Mouse (Mus musculus): ENCODE measurements around the gene Rasal2.

Gene Rasal2

GRCm38 (mm10) chr1:157412454-157413369, at the start of gene Rasal2:
TSS of gene Rasal2 (minus strand) at chr1:157412595.
- DNase-seq: peak; percentile 96

GRCm38 (mm10) chr1:157461276-157461675, 48.9 kb upstream of the Rasal2 start:
- no peak for DNase-seq

DNA sequence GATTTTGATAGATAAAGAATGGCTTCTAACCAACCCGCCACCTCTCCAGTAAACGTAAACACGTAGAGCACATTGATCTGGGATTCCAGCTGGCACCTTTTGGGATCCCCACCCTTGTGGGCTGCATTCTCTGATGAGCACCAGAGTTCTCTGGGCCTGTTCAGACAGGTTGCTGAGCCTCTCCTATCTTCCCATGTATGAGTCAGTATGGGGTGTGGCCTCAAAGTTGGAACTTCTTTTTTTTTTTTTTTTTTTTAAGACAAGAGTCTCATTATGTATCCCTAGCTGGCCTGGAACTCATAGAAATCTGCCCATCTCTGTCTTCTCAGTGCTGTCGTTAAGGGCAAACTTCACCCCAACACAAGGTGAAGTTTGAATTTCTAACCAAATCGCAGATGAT, 47.5 kb upstream of the Rasal2 start:
- DNase-seq: no peak

- DNase-seq: peak; percentile 12
These were observed 46.2 kb upstream of the Rasal2 start, which contains the start of gene Cryzl2 for GRCm38 (mm10) chr1:157458421-157459208. TSS of gene Cryzl2 (plus strand) at chr1:157458577.

- DNase-seq: no peak
These were observed 45.4 kb upstream of the Rasal2 start for GRCm38 (mm10) chr1:157457789-157458188.

DNA sequence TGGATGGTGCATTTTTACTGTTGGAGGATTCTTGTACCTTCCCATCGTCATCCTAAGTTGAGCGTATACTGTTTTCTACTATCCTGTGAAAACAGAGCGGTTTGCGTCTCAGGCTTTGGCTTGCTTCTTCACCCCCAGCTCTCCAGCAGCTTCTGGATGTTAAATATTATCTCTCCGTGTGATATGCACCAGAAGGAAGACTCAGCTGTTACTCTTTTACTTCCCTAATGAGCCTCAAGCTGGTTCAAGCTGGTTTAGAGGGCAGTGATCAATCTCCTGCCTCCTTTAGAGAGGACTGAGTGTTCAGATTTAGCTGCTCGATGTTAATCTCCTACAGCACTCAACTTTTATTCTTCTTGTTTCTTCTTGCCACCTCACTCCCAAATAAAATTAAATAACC, 42.5 kb upstream of the Rasal2 start:
- DNase-seq: no peak

GRCm38 (mm10) chr1:157452759-157453549, 40.6 kb upstream of the Rasal2 start:
- DNase-seq: no peak

GRCm38 (mm10) chr1:157452284-157452683, 39.9 kb upstream of the Rasal2 start:
- no peak for DNase-seq

DNA sequence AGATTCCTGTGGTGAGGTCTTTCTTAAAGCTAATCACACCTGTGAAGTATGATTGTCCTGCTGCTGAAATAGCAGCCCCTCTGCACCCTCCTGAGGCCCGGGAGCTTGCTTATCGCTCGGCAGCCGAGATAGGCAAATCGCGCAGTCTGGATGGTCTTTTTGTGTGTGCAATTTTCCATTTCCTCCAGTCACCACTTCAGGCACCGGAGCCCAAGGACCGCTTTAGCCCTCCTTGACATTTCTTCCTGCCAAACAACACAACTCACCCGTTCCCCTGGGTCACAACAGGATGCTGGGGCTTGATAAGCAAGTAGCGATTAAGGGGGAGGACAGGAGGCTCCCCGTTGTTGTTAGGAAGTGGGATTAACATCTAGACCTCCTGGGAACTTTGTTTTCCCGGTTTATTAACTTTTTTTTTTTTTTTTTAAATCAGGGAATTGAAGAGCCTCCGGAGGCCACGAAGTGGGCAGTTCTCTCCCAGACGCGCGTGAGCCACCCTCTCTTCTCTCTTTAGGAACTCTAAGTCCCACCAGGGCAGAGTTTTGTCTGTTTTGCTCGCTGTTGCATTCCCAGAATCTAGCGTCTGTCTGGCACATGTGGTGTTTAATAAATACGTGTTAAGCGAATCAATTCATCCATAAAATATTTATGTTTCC, 37.7 kb upstream of the Rasal2 start:
- no peak for DNase-seq

GRCm38 (mm10) chr1:157449532-157449931, 37.1 kb upstream of the Rasal2 start:
- no peak for DNase-seq

DNA sequence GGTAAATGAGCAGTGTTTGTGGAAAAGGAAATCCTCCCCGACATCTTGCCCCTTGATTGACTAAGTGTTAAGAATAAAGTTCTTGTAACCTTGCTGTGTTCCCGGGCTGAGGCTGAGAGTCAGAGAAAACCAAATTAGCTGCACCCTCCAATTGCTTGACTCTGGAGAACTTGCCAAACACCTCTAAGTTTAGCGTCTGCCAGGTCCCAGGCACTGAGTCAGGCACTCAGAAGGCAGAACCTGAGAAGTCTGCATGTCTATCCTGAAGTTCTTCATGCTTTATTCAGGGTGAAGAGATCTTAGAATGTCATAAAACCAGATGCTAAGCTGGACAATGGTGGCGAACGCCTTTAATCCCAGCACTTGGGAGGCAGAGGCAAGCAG, 36.4 kb upstream of the Rasal2 start:
- DNase-seq: no peak

DNA sequence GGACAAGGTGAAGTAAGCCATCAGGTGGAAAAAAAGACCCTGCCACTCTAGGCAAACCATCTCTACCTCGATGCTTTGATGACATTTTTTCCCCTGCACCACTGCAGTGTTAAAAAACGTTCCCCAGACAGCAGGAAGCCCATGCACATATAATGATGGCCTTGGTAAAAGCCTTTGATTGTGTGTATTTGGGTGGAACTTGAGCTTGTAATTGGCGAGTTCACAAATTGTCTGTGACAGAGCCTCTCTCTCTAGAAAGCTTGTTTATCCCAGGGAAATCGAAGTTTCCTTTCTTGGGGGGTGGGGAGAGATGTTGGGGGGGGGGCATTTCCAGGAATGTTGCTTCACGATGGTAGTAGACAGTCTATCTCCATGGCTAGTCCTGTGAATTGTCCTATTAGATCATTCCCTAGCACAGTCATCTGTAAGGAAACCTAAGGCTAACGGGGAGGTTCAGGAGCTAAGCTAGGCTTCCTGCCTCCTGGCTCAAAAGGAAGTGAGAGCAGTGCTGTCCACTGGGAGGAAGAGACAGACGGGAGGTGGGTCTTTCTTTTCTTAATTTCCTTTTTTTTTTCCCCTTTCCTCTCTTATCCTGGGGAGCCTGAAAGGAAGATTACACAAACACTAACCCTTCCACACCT, 35.9 kb upstream of the Rasal2 start:
- no peak for DNase-seq

- DNase-seq: no peak
These were observed 34.7 kb upstream of the Rasal2 start for GRCm38 (mm10) chr1:157447142-157447541.

DNA sequence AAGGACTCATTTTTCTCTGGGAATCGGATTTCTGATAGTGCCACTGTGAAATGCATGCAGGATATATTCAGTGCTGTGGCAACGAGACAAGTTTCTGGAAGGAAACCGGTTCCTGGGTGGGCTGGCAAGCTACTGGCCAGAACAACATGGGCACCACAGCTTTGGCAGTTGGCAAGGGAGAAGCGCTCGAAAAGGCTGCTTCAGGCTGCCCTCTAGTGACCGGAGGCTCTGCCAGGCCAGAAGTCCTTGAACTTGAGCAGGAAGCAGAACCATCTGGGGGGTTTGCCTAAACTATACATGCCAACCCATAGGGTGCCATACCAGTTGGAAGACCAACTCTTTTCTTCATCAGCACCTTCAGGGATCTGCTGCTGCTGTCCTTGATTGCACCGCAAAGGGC, 33.9 kb upstream of the Rasal2 start:
- peak; percentile 58 for DNase-seq

- DNase-seq: no peak
These were observed 33.1 kb upstream of the Rasal2 start for GRCm38 (mm10) chr1:157445398-157445910.

DNA sequence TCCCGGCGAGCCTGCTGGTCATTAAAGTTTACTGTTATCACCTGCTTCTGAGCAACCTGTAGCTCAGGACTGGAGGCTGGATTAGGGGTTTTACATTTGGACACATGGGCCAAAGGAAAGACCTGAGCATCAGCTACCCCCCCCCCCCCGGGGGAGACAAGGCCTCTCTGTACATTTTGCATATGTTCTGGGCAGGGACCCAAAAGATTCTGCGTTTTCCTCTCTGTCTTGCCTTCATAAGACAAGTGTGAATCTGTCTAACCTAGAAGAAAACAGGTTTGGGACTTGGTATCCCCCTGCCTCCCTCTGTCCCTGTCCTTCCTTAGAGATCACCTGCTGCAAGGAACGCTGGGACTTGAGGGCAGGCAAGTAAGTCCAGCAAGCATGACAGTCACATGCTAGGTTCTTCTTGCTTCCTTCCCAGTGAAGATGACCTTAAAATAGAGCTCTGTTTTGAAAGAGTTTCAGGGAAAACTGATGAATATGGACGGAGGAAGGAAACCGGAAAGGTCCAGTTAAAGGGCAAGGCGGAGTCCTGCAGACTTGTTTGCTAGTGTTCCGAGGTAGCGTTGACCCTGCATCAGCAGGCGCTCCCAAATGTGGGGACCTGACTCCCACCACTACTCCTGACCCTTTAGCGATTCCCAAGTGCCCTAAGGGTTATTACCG, 32.4 kb upstream of the Rasal2 start:
- DNase-seq: no peak

GRCm38 (mm10) chr1:157443723-157444561, 31.5 kb upstream of the Rasal2 start:
- DNase-seq: no peak

- DNase-seq: no peak
These were observed 30.8 kb upstream of the Rasal2 start for GRCm38 (mm10) chr1:157443026-157443722.

GRCm38 (mm10) chr1:157439973-157440641, 27.7 kb upstream of the Rasal2 start:
- no peak for DNase-seq
